Mouse (Mus musculus) embryo, embryonic 11.5 days (tissue): ENCODE measurements around the gene Plk5.

ENCODE experiments used
- DNase-seq: peaks from one replicate; pipeline ENCODE4 v3.0.0-alpha.2; 2012; ENCODE audit warnings: low read depth, low spot score

Plk5 gene

GRCm38 (mm10) chr10:80356737-80357136, 478 bp downstream of the Plk5 start:
- no peak for DNase-seq

- no peak for DNase-seq
These were observed 1.1 kb downstream of the Plk5 start for GRCm38 (mm10) chr10:80357336-80357735.

- DNase-seq, result no peak
These were observed 1.9 kb downstream of the Plk5 start for GRCm38 (mm10) chr10:80357994-80358639.

- no peak for DNase-seq
These were observed 7.5 kb downstream of the Plk5 start for GRCm38 (mm10) chr10:80363734-80364133.

- no peak for DNase-seq
These were observed 9.5 kb downstream of the Plk5 start for GRCm38 (mm10) chr10:80365736-80366135.

GRCm38 (mm10) chr10:80367954-80368353, 11.7 kb downstream of the Plk5 start:
- no peak for DNase-seq

GRCm38 (mm10) chr10:80368392-80368791, 12.1 kb downstream of the Plk5 start:
- no peak for DNase-seq

GRCm38 (mm10) chr10:80369995-80370747, 13.9 kb downstream of the Plk5 start:
- no peak for DNase-seq

- DNase-seq, result no peak
These were observed 15.2 kb downstream of the Plk5 start for GRCm38 (mm10) chr10:80371411-80371966.

- no peak for DNase-seq
These were observed 15.7 kb downstream of the Plk5 start for GRCm38 (mm10) chr10:80371983-80372382.

- no peak for DNase-seq
These were observed 16.4 kb downstream of the Plk5 start for GRCm38 (mm10) chr10:80372706-80373105.

- no peak for DNase-seq
These were observed 17.8 kb downstream of the Plk5 start for GRCm38 (mm10) chr10:80374063-80374462.

GRCm38 (mm10) chr10:80376160-80376559, 19.9 kb downstream of the Plk5 start:
- DNase-seq, result peak; percentile 90

GRCm38 (mm10) chr10:80377716-80378115, 21.5 kb downstream of the Plk5 start:
- DNase-seq, result no peak

GRCm38 (mm10) chr10:80382641-80383365, 26.5 kb downstream of the Plk5 start:
- no peak for DNase-seq

GRCm38 (mm10) chr10:80383431-80383830, 27.2 kb downstream of the Plk5 start:
- no peak for DNase-seq

- DNase-seq, result no peak
These were observed 27.9 kb downstream of the Plk5 start for GRCm38 (mm10) chr10:80384115-80384639.

GRCm38 (mm10) chr10:80384709-80385108, 28.4 kb downstream of the Plk5 start:
- no peak for DNase-seq

GRCm38 (mm10) chr10:80385310-80385709, 29.1 kb downstream of the Plk5 start:
- no peak for DNase-seq

GRCm38 (mm10) chr10:80385811-80386734, 29.8 kb downstream of the Plk5 start:
- no peak for DNase-seq
